Mouse (Mus musculus) cerebellum, adult 2 months (tissue): ENCODE measurements around the gene Tsks. TPM values are rescaled to one million over a fixed set of nuclear protein-coding genes. Genes with fewer than 3 reads are reported as not detected.

Experiments used
- DNase-seq, 2 experiments: peaks; one replicate each; pipeline ENCODE4 v3.0.0; 2021
- H3K27ac ChIP-seq: fragments of 200-500 bp; 2 replicates; pipeline ENCODE4 v1.5.1; 2012; ENCODE audit warnings: low read length, control low read depth, inconsistent platforms; ENCODE audit not compliant: insufficient read depth
- H3K27me3 ChIP-seq: fragments of 200-500 bp; 2 replicates; pipeline ENCODE4 v1.6.1; 2012; ENCODE audit warnings: inconsistent platforms, mild to moderate bottlenecking, low read length, moderate library complexity; ENCODE audit not compliant: control insufficient read depth, insufficient read depth
- H3K4me1 ChIP-seq: fragments of 200-500 bp; 2 replicates; pipeline ENCODE4 v1.6.1; 2011; ENCODE audit warnings: low read length; ENCODE audit not compliant: control insufficient read depth, insufficient read depth
- H3K4me3 ChIP-seq: fragments of 200-500 bp; replicated peaks from 2 replicates; pipeline ENCODE3; 2011; ENCODE audit warnings: mild to moderate bottlenecking, low read depth, low read length, control low read depth; ENCODE audit not compliant: insufficient read depth
- CTCF ChIP-seq: fragments of 200-500 bp; IDR thresholded peaks from 2 replicates; pipeline ENCODE4 v1.5.1; 2011; ENCODE audit warnings: low read depth, mild to moderate bottlenecking, control low read depth, low read length, moderate library complexity, borderline replicate concordance; ENCODE audit not compliant: insufficient read depth
- POLR2A ChIP-seq: fragments of 200-500 bp; IDR thresholded peaks from 2 replicates; pipeline ENCODE4 v1.6.1; 2011; ENCODE audit warnings: low read length, control low read depth, borderline replicate concordance; ENCODE audit not compliant: insufficient read depth
- WGBS: fragments of 180-500 bp; shearing (Covaris S2); methylation state at CpG from one replicate; pipeline ENCODE4 v1.1.7; 2018; 5-methylcytosine and 5-hydroxymethylcytosine counted together
- polyA plus RNA-seq: library from polyadenylated mRNA; depleted of rRNA; stranded (reverse); fragments of >200 nt; gene quantifications from 2 replicates; pipeline ENCODE4 v1.2.3, GENCODE M21; 2012

The Tsks gene
- polyA plus RNA-seq, 1 experiment = 0.16 TPM

- H3K4me3 ChIP-seq = no peak overlapping the region
- H3K4me1 ChIP-seq = peaks cover 10% of the 10 kb centered on the region
- no peak for TF ChIP-seq CTCF
- TF ChIP-seq POLR2A = no peak
- 29% methylated on average over 21 of the region's 21 CpGs for WGBS
- H3K27ac ChIP-seq = no peak overlapping the region; the same call in 1 of the 2 replicates
- DNase-seq = no peak
- H3K27me3 ChIP-seq = no peaks in the 10 kb centered on the region
Measured at GRCm38 (mm10) chr7:44901230-44901722, 41.7 kb upstream of the Tsks start.

GRCm38 (mm10) chr7:44905430-44905829, 37.6 kb upstream of the Tsks start:
- no peak for DNase-seq
- Histone ChIP-seq H3K4me3 (no peak overlapping the region), H3K27me3 (no peaks in the 10 kb centered on the region), H3K27ac (no peak overlapping the region), H3K4me1 (peaks cover 7% of the 10 kb centered on the region; the same call in 1 of the 2 replicates)
- WGBS = 35% methylated on average over 20 of the region's 20 CpGs
- TF ChIP-seq POLR2A (no peak), CTCF (no peak)

- WGBS = 54% methylated on average over 15 of the region's 15 CpGs
- Histone ChIP-seq H3K27me3 (no peaks in the 10 kb centered on the region), H3K27ac (no peak overlapping the region), H3K4me1 (peaks cover 7% of the 10 kb centered on the region; the same call in 1 of the 2 replicates), H3K4me3 (no peak overlapping the region)
- TF ChIP-seq POLR2A = no peak
- TF ChIP-seq CTCF = no peak
- DNase-seq = peak; percentile 62 to 70
Measured at GRCm38 (mm10) chr7:44908706-44909476, 34.1 kb upstream of the Tsks start.

- TF ChIP-seq CTCF = no peak
- no peak for TF ChIP-seq POLR2A
- 86% methylated on average over 2 of the region's 2 CpGs for WGBS
- Histone ChIP-seq H3K27me3 (no peaks in the 10 kb centered on the region), H3K4me1 (peaks cover 13% of the 10 kb centered on the region), H3K27ac (no peak overlapping the region), H3K4me3 (no peak overlapping the region)
- no peak for DNase-seq
Measured at GRCm38 (mm10) chr7:44914396-44914795, 28.6 kb upstream of the Tsks start.

GRCm38 (mm10) chr7:44915314-44915713, 27.7 kb upstream of the Tsks start:
- 90% methylated on average over 9 of the region's 9 CpGs for WGBS
- peaks cover 13% of the 10 kb centered on the region for H3K4me1 ChIP-seq
- no peak for TF ChIP-seq CTCF
- no peak for TF ChIP-seq POLR2A
- peak in 1 of 2 experiments; percentile 12 for DNase-seq
- no peaks in the 10 kb centered on the region for H3K27me3 ChIP-seq
- no peak overlapping the region for H3K4me3 ChIP-seq
- no peak overlapping the region for H3K27ac ChIP-seq

- TF ChIP-seq CTCF (no peak), POLR2A (no peak)
- no peak overlapping the region for H3K4me3 ChIP-seq
- peaks cover 13% of the 10 kb centered on the region for H3K4me1 ChIP-seq
- H3K27ac ChIP-seq = no peak overlapping the region
- peak in 1 of 2 experiments; percentile 12 for DNase-seq
- H3K27me3 ChIP-seq = no peaks in the 10 kb centered on the region
- WGBS = 49% methylated on average over 6 of the region's 6 CpGs
Measured at GRCm38 (mm10) chr7:44916191-44916590, 26.8 kb upstream of the Tsks start.

GRCm38 (mm10) chr7:44916881-44917280, 26.1 kb upstream of the Tsks start:
- H3K4me3 ChIP-seq = no peak overlapping the region
- no peak for DNase-seq
- peaks cover 13% of the 10 kb centered on the region for H3K4me1 ChIP-seq
- no peak overlapping the region for H3K27ac ChIP-seq
- no peak for TF ChIP-seq CTCF
- no peak for TF ChIP-seq POLR2A
- WGBS = 85% methylated on average over 4 of the region's 4 CpGs
- H3K27me3 ChIP-seq = no peaks in the 10 kb centered on the region

- Histone ChIP-seq H3K4me1 (peaks cover 13% of the 10 kb centered on the region), H3K27me3 (no peaks in the 10 kb centered on the region), H3K27ac (no peak overlapping the region), H3K4me3 (no peak overlapping the region)
- TF ChIP-seq POLR2A = no peak
- TF ChIP-seq CTCF = no peak
- DNase-seq = peak in 1 of 2 experiments; percentile 7
- WGBS = 81% methylated on average over 3 of the region's 3 CpGs
Measured at GRCm38 (mm10) chr7:44918219-44918618, 24.8 kb upstream of the Tsks start.
